Comparison of ENCODE assay signal across 8 mouse cellular contexts in genomic region chr15:102017918-102018463, GRCm38 (mm10). TPM values are rescaled to one million over a fixed set of nuclear protein-coding genes. Genes with fewer than 3 reads are reported as not detected.
A peak's percentile ranks its signal among the peaks of the same experiment; 100 is the strongest.
DNase-seq lines count a peak whose midpoint lies in the region; ATAC-seq and TF ChIP-seq lines count a peak whose summit lies in the region.

No protein-coding gene starts in this region.

- no peaks in the 10 kb centered on the region for H3K27me3 ChIP-seq in liver, embryonic 16.5 days (ENCODE audit: control insufficient read depth, insufficient read depth, low read depth, low read length)
- no peaks in the 10 kb centered on the region for H3K27me3 ChIP-seq in testis, adult 2 months (ENCODE audit: control insufficient read depth, insufficient read depth, low read length)

- no peak; the same call in 1 of the 2 replicates for TF ChIP-seq CTCF in testis, adult 2 months (IDR thresholded peaks at IDR 0.05; ENCODE audit: control insufficient read depth, insufficient read depth, insufficient replicate concordance, low read depth, low read length)

- peak; percentile 15; the same call in 1 of the 2 replicates for TF ChIP-seq POLR2A in testis, adult 2 months (IDR thresholded peaks at IDR 0.05; ENCODE audit: control insufficient read depth, low read depth, low read length)

- peak; percentile 19 for DNase-seq in thymus, postnatal 14 days
- no peak for DNase-seq in thymus, adult 18-20 months
- DNase-seq in induced T-regulatory cell, adult 2 months (ENCODE audit: low read depth), result peak; percentile 23
- DNase-seq in cerebellum, postnatal 25 days, result no peak
- DNase-seq in frontal cortex, adult 2 months (ENCODE audit: extremely low spot score in 1 of 2, low spot score in 1 of 2), result no peak
- DNase-seq in adrenal gland, adult 8-10 months, result no peak

- ATAC-seq in liver, embryonic 16.5 days (ENCODE audit: low read depth), result peak; percentile 81

- no peaks in the 10 kb centered on the region for H3K9me3 ChIP-seq in liver, embryonic 16.5 days (replicated peaks; ENCODE audit: control insufficient read depth, low read length)

- peaks cover 6% of the 10 kb centered on the region for H3K4me1 ChIP-seq in liver, embryonic 16.5 days (ENCODE audit: control insufficient read depth, low read depth, low read length)
- H3K4me1 ChIP-seq in testis, adult 2 months (ENCODE audit: control insufficient read depth, insufficient read depth, low read length), result peaks cover 23% of the 10 kb centered on the region

- H3K4me2 ChIP-seq in liver, embryonic 16.5 days (ENCODE audit: low read depth, low read length), result no peak overlapping the region

- H3K36me3 ChIP-seq in liver, embryonic 16.5 days (ENCODE audit: control insufficient read depth, insufficient read depth), result no peaks in the 10 kb centered on the region
- H3K36me3 ChIP-seq in testis, adult 2 months (ENCODE audit: control insufficient read depth, insufficient read depth, low read length), result no peaks in the 10 kb centered on the region

- WGBS in liver, embryonic 16.5 days (ENCODE audit: insufficient replicate concordance), result 10% methylated on average over 7 of the region's 7 CpGs

- no peak overlapping the region for H3K9ac ChIP-seq in liver, embryonic 16.5 days (ENCODE audit: low read depth, low read length)

- no peak overlapping the region for H3K4me3 ChIP-seq in liver, embryonic 16.5 days (ENCODE audit: low read depth, low read length)
- H3K4me3 ChIP-seq in testis, adult 2 months (ENCODE audit: control insufficient read depth, low read depth, low read length), result peak overlapping the region; percentile 80

- peak overlapping the region; percentile 44 for H3K27ac ChIP-seq in liver, embryonic 16.5 days (ENCODE audit: low read length)
- no peak overlapping the region for H3K27ac ChIP-seq in testis, adult 2 months (ENCODE audit: control insufficient read depth, insufficient read depth, low read depth, low read length)

RNA-seq across cellular contexts. Expression of gene Krt18, which starts 10.0 kb away (rescaled TPM):
- 118 and 119 TPM in 2 replicates for polyA plus RNA-seq in liver, embryonic 16.5 days (2015; fragmentation: Nextera tagmentation; extraction: Ambion mirVana)
- polyA plus RNA-seq in testis, adult 2 months (2012; rRNA removed), result 0.52 and 5.1 TPM in 2 replicates
- polyA plus RNA-seq in frontal cortex, adult 2 months (2012; rRNA removed), result 1.4 and 3.5 TPM in 2 replicates
- total RNA-seq in adrenal gland, adult 8-10 months (2022), result 1 to 10 TPM; 1.3 to 2.4 (median 1.9) TPM

RNA-seq across cellular contexts. Expression of gene Krt8, which starts 13.7 kb away (rescaled TPM):
- 120 and 130 TPM in 2 replicates for polyA plus RNA-seq in liver, embryonic 16.5 days (2015; fragmentation: Nextera tagmentation; extraction: Ambion mirVana)
- 9.3 and 16.7 TPM in 2 replicates for polyA plus RNA-seq in testis, adult 2 months (2012; rRNA removed)
- 1.7 and 4.5 TPM in 2 replicates for polyA plus RNA-seq in frontal cortex, adult 2 months (2012; rRNA removed)
- 1 to 10 TPM in 2 of 4 experiments, under 1 TPM in 2; 0.49 to 1.3 (median 0.77) TPM for total RNA-seq in adrenal gland, adult 8-10 months (2022)

RNA-seq across cellular contexts. Expression of gene Eif4b, which starts 55.6 kb away (rescaled TPM):
- polyA plus RNA-seq in liver, embryonic 16.5 days (2015; fragmentation: Nextera tagmentation; extraction: Ambion mirVana), result 42.7 and 43.6 TPM in 2 replicates
- polyA plus RNA-seq in testis, adult 2 months (2012; rRNA removed), result 75.6 and 75.9 TPM in 2 replicates
- polyA plus RNA-seq in frontal cortex, adult 2 months (2012; rRNA removed), result 108 and 115 TPM in 2 replicates
- 100 to 1,000 TPM; 232 to 294 (median 272) TPM for total RNA-seq in adrenal gland, adult 8-10 months (2022)

Comparison
In these comparisons a context has a peak if more than half of its experiments do, and no peak if none do; other contexts are left out.
1. DNase-seq: peak in thymus, postnatal 14 days (single experiment) and induced T-regulatory cell, adult 2 months (single experiment); none in thymus, adult 18-20 months (0 of 2), cerebellum, postnatal 25 days (0 of 2), frontal cortex, adult 2 months (0 of 2) and adrenal gland, adult 8-10 months (single experiment).
2. RNA of gene Krt18, which starts 10.0 kb away (polyA plus RNA-seq): 118 to 119 TPM in liver, embryonic 16.5 days; 1.4 to 3.5 TPM in frontal cortex, adult 2 months and 0.52 to 5.1 TPM in testis, adult 2 months; every median in the first group is over 10 times any median in the second.